Mouse (Mus musculus) E14TG2a.4 (cell line): ENCODE measurements around the gene Tent5c.

Experiments
- H3K27me3 ChIP-seq: 2 replicates; pipeline ENCODE4 v1.6.1; 2014; ENCODE audit warnings: low read length, control low read depth; ENCODE audit not compliant: insufficient read depth
- H3K36me3 ChIP-seq: 2 replicates; pipeline ENCODE4 v1.6.1; 2014; ENCODE audit warnings: low read length, control low read depth; ENCODE audit not compliant: insufficient read depth
- H3K4me1 ChIP-seq: replicated peaks from 2 replicates; pipeline ENCODE4 v1.6.1; 2014; ENCODE audit warnings: low read depth, low read length, control low read depth
- H3K4me3 ChIP-seq: replicated peaks from 2 replicates; pipeline ENCODE4 v1.5.1; 2014; ENCODE audit warnings: mild to moderate bottlenecking, low read length
- H3K9me3 ChIP-seq: 2 replicates; pipeline ENCODE4 v1.6.1; 2014; ENCODE audit warnings: low read length, control low read depth
- CTCF ChIP-seq: conservative IDR thresholded peaks from 2 replicates; pipeline ENCODE4 v1.5.1; 2014; ENCODE audit warnings: low read length
- NANOG ChIP-seq: IDR thresholded peaks from 2 replicates; pipeline ENCODE4 v1.6.1; 2014; ENCODE audit warnings: borderline replicate concordance, low read length, mixed read lengths
- POU5F1 ChIP-seq: IDR thresholded peaks from 2 replicates; pipeline ENCODE4 v1.6.1; 2014; ENCODE audit warnings: low read length, borderline replicate concordance

Gene Tent5c

DNA sequence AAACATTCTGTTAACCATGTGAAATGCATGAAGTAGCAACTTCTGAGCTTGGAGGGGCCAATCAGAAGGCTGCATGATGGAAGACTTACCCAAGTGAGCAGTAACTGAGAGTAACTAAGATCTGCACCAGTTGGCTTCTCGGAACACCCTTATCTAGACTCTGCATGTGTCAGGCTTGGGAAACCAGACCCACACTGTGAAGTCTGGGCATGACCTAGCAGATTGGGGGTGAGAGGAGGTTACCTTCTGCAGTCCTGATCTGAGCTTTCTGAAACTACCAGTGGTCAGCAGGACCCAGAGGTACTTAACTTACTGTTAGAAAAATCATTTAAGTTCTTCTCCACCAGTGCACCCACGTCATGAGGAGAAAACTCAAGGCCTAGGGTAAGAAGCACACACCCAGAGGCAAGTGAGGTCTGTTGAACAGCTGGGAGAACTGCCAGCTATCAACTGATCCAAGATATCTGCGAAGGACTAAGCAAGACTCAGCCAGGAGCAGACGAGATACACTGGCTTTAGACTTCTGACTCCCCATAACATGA lies 50.6 kb downstream of the Tent5c start:
- H3K27me3 ChIP-seq: peaks cover 8% of the 10 kb centered on the region; the same call in 1 of the 2 replicates
- H3K9me3 ChIP-seq: no peaks in the 10 kb centered on the region
- H3K4me1 ChIP-seq: no peaks in the 10 kb centered on the region
- no peaks in the 10 kb centered on the region for H3K36me3 ChIP-seq
- TF ChIP-seq POU5F1: no peak
- TF ChIP-seq CTCF: no peak
- no peak for TF ChIP-seq NANOG
- no peak overlapping the region for H3K4me3 ChIP-seq

DNA sequence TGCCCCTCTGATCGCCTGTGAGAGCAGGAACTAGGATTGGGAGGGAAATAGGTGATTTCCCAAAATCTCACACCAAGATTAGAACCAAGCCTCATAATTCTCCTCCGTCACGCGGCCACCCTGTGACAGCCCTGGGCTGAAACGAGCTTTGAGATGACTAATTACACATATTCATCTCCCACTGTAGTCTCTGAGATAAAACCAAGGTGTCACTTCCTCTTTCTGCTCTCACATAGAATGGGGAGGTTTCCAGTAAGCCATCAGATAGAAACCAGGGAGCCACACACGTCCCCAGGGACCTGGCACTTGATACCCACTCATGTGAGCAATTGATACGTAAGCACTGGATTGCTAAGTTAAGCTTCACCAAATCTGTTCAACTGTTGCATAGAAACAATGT lies 52.4 kb downstream of the Tent5c start:
- no peaks in the 10 kb centered on the region for H3K4me1 ChIP-seq
- TF ChIP-seq NANOG (no peak), CTCF (no peak), POU5F1 (no peak)
- peaks cover 3% of the 10 kb centered on the region; the same call in 1 of the 2 replicates for H3K27me3 ChIP-seq
- H3K4me3 ChIP-seq: no peak overlapping the region
- no peaks in the 10 kb centered on the region for H3K9me3 ChIP-seq
- no peaks in the 10 kb centered on the region for H3K36me3 ChIP-seq

DNA sequence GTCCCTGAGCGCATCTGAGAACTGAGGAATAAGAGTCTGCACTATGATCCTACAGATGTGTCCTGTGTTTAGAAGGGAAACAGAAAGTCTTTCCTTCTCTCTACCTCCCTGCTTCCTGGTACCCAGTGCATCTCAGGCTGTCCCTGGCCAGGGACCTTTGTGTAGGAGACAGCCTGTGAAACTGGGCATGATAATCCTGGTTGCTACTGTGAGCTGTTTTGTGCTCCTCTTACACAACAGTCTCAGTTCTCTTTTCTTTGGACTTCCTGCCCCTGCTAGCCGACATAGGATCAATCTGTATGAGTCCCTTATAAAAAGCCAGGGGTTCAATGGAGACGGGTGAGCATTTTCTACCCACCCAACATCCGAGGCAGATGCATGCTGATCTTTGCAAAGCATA lies 57.4 kb downstream of the Tent5c start:
- H3K4me3 ChIP-seq: no peak overlapping the region
- TF ChIP-seq POU5F1 (no peak), CTCF (no peak), NANOG (no peak)
- peaks cover 5% of the 10 kb centered on the region; the same call in 1 of the 2 replicates for H3K4me1 ChIP-seq
- no peaks in the 10 kb centered on the region for H3K36me3 ChIP-seq
- H3K27me3 ChIP-seq: no peaks in the 10 kb centered on the region
- H3K9me3 ChIP-seq: no peaks in the 10 kb centered on the region

DNA sequence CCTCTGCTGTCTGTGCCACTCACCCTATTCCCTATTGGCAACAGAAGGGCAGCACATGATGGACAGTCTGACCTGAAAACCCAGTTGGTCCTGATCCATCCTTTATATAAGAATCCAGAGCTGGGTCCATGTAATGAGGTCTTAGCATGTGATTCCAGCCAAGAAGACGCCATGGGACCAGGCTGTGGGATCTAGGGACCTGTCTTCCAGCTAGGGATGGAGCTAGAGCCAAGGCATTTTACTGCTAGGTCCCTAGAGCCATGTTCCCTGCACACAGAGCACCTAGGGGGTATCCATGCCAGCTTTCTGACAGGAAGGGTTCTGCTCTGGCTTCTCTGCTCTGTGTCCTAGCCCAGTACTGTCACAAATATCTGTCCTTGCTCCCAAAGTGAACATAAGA lies 58.4 kb downstream of the Tent5c start:
- no peak overlapping the region for H3K4me3 ChIP-seq
- H3K36me3 ChIP-seq: no peaks in the 10 kb centered on the region
- H3K27me3 ChIP-seq: no peaks in the 10 kb centered on the region
- peaks cover 5% of the 10 kb centered on the region; the same call in 1 of the 2 replicates for H3K4me1 ChIP-seq
- TF ChIP-seq POU5F1: no peak
- TF ChIP-seq NANOG: no peak
- TF ChIP-seq CTCF: no peak
- no peaks in the 10 kb centered on the region for H3K9me3 ChIP-seq

DNA sequence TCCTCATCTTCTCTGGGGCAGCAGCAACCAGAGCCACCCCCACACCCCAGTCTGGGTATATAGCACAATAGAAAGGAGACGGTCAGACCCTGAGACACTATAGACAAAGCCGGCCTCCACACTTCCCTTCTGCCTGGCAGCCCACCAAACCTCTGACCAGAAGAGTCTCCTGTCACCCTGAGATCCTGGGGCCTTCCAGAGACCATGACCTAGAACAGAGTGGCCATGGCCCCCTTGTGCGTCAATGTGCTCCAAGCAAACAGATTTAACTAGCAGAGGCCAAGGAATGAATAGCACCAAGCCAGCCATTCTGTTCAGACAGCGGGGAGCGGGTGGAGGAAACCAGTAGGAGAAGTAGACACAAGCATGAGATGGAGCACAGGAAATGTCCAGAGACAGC lies 59.0 kb downstream of the Tent5c start:
- TF ChIP-seq NANOG: no peak
- no peak for TF ChIP-seq CTCF
- TF ChIP-seq POU5F1: no peak
- Histone ChIP-seq H3K4me3 (no peak overlapping the region), H3K4me1 (peaks cover 5% of the 10 kb centered on the region; the same call in 1 of the 2 replicates), H3K27me3 (no peaks in the 10 kb centered on the region), H3K36me3 (no peaks in the 10 kb centered on the region), H3K9me3 (no peaks in the 10 kb centered on the region)

DNA sequence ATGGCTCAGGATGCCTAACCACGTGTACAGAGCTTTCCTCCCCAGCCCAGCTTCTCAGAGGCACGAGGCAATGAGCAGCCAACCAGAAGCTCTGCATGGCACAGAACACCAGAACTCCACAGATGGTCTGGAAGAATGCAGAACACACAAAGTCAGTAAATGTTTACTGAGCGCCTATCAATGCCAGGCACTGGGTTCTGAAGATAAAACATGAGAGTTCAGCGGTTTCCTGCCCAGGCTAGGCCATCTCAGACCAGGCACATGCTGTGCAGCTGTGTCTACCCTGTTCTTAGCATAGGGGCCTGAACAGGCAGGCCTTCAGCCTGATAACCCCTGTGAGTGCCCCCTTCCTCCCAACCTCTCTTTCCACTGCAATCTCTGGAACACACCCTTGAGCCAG lies 59.5 kb downstream of the Tent5c start:
- no peak for TF ChIP-seq CTCF
- no peak for TF ChIP-seq NANOG
- no peak for TF ChIP-seq POU5F1
- Histone ChIP-seq H3K36me3 (no peaks in the 10 kb centered on the region), H3K4me3 (no peak overlapping the region), H3K27me3 (no peaks in the 10 kb centered on the region), H3K9me3 (no peaks in the 10 kb centered on the region), H3K4me1 (peaks cover 5% of the 10 kb centered on the region; the same call in 1 of the 2 replicates)

DNA sequence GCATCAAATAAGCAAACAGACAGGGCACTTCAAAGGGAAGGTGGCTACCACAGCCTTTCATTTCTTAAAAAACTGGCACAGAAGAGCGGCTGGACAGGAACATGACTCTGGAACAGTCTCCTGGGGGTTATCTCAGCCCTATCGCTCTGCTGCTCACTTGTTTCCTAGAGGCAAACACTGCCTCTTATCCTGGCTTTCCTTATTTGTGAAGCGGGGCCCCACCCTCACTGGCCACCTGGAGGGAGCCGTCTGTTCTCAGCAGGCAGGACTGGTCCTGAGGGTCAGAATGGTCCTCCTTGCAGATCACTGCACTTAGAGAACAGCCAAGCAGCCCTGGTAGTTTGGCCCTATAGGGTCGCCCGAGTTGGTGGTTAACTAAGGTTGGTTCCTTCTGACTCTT lies 61.6 kb downstream of the Tent5c start:
- H3K9me3 ChIP-seq: no peaks in the 10 kb centered on the region
- H3K4me1 ChIP-seq: peaks cover 11% of the 10 kb centered on the region
- H3K36me3 ChIP-seq: no peaks in the 10 kb centered on the region
- no peaks in the 10 kb centered on the region for H3K27me3 ChIP-seq
- TF ChIP-seq POU5F1 (no peak), CTCF (no peak), NANOG (no peak)
- H3K4me3 ChIP-seq: no peak overlapping the region

DNA sequence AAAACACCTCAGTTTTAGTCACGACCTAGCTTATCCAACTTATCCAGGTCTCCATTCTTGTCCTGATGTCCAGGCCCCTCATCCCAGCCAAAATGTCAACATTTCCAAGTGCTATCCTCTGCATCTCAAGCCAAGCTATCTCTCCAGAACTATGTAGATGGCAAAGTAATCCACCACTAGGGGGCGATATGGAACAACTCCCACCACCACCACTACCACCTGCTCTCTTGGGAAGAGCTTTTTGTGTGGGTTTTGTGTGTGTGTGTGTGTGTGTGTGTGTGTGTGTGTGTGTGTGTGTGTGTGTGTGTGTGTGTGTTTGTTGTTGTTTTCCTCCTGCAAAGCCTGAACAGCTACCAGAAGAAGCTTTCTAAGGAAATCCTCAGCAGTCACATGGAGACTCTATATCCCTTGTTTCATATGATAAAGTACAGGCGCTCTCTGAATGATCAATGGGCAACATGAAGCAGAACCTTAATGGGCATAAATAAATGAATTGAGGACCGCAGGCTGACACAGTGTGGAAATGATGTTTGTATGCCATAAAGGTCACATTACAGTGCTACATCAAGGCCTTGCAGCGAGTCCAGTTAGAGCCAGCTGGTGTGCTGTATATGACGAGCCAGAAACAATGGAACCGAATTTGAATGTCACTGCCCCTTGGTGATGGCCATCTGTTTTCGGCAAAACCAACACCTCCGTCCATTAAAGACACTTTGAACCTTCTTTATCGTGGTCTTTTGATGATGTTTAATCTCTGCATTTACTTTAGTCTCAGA lies 66.5 kb downstream of the Tent5c start:
- H3K36me3 ChIP-seq: no peaks in the 10 kb centered on the region
- H3K4me1 ChIP-seq: peaks cover 54% of the 10 kb centered on the region
- H3K27me3 ChIP-seq: no peaks in the 10 kb centered on the region
- TF ChIP-seq NANOG: no peak
- TF ChIP-seq POU5F1: no peak
- peak; percentile 71 for TF ChIP-seq CTCF
- H3K9me3 ChIP-seq: no peaks in the 10 kb centered on the region
- no peak overlapping the region for H3K4me3 ChIP-seq

DNA sequence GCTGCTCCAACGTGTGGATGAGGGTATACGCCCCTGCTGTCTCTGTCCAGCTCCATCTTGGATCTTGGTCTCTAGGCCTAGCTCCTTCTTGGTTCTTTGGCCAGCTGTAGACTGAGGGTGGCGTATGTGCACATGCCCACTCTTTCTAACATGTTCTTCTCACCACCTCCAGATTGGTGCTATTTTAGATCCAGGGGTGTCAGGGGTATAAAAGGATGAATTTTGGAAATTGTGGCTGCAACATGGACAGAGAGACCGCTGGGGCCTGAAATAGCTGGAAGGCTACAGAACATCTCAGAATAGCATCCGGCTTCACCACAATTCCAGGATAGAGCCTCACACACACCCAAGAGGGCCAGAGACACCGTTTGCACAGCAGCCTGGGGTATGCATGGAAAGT lies 67.8 kb downstream of the Tent5c start:
- Histone ChIP-seq H3K9me3 (no peaks in the 10 kb centered on the region), H3K4me3 (no peak overlapping the region), H3K27me3 (no peaks in the 10 kb centered on the region), H3K36me3 (no peaks in the 10 kb centered on the region), H3K4me1 (peaks cover 55% of the 10 kb centered on the region)
- TF ChIP-seq POU5F1 (no peak), CTCF (no peak), NANOG (no peak)
